Comparison of ENCODE assay signal across 10 mouse cellular contexts in the genomic region with DNA sequence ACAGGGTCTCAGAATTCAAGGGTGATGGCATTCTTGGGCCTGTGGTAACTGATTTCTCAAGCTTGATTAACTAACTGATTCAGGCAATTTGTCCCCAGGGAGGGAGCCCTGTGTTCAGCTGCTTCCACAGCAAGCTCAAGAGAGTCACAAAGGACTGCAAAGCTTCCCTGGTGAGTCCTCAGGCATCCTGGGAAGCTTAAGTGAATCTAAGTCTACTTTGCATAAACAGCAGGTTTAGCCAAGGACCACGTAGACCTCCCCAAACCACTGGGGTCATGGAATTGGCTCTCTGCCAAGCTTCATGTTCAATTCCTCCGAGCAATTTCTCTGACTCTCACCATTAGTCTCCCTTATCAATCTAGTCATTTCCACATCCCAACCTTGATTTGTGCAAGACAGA. TPM values are rescaled to one million over a fixed set of nuclear protein-coding genes. Genes with fewer than 3 reads are reported as not detected.
DNase-seq lines count a peak whose midpoint lies in the region; ATAC-seq and TF ChIP-seq lines count a peak whose summit lies in the region.
"Had no signal": no experiment of that assay in that cellular context is flagged by ENCODE, and none has a peak within 500 bp of the region (broad histone marks: within the 10 kb centered on the region; RNA-seq: fewer than 3 reads in every experiment).

No protein-coding gene starts in this region.

- no peak for ATAC-seq in liver, embryonic 11.5 days (replicated peaks; ENCODE audit: low FRiP score)
- ATAC-seq in megakaryocyte, adult 5-6 weeks (ENCODE audit: poor library complexity, severe bottlenecking): no peak
- ATAC-seq: forebrain, postnatal 0 days had no signal

- no peak for TF ChIP-seq POLR2A in liver, adult 2 months (IDR thresholded peaks at IDR 0.05; ENCODE audit: extremely low read depth, insufficient read depth, low read length)

- no peak overlapping the region for H3K4me2 ChIP-seq in liver, embryonic 11.5 days

- H3K79me2 ChIP-seq in liver, adult 2 months (ENCODE audit: control insufficient read depth, insufficient read depth, low read length): peaks cover 26% of the 10 kb centered on the region

- no peak overlapping the region for H3K9ac ChIP-seq in liver, adult 2 months (ENCODE audit: low read depth, low read length)
- no peak overlapping the region for H3K9ac ChIP-seq in liver, embryonic 11.5 days (ENCODE audit: low read depth, low read length)
- H3K9ac ChIP-seq: forebrain, postnatal 0 days had no signal

- DNase-seq in liver, adult 2 months (ENCODE audit: extremely low read depth, low read depth, low spot score): peak; percentile 81
- no peak for DNase-seq in liver, embryonic 11.5 days (ENCODE audit: low spot score)
- peak; percentile 27 for DNase-seq in retina, postnatal 1 day
- no peak for DNase-seq in retina, embryonic 14.5 days (ENCODE audit: low spot score)
- DNase-seq in adrenal gland, postnatal 14 days: peak; percentile 63
- DNase-seq in right cerebral cortex, adult 18-20 months: no peak
- DNase-seq: forebrain, postnatal 0 days; heart, postnatal 10 days had no signal

- 7% methylated on average over 2 of the region's 2 CpGs for WGBS in liver, adult 2 months
- 29% methylated on average over 2 of the region's 2 CpGs for WGBS in liver, embryonic 11.5 days

- H3K4me3 ChIP-seq in liver, adult 2 months (ENCODE audit: insufficient read depth, low read depth, low read length): no peak overlapping the region
- H3K4me3 ChIP-seq in liver, embryonic 11.5 days (ENCODE audit: low read depth, low read length): no peak overlapping the region

- peaks cover under 1% of the 10 kb centered on the region; the same call in 1 of the 2 replicates for H3K36me3 ChIP-seq in liver, adult 2 months (ENCODE audit: control insufficient read depth, insufficient read depth, low read length)
- H3K36me3 ChIP-seq in liver, embryonic 11.5 days (ENCODE audit: control insufficient read depth, insufficient read depth, low read length): no peaks in the 10 kb centered on the region

- no peak for TF ChIP-seq CTCF in liver, adult 2 months (IDR thresholded peaks at IDR 0.05; ENCODE audit: low read depth, low read length)

- H3K9me3 ChIP-seq in liver, embryonic 11.5 days (ENCODE audit: control insufficient read depth, low read length): no peaks in the 10 kb centered on the region

- H3K4me1 ChIP-seq in liver, adult 2 months (ENCODE audit: control insufficient read depth, insufficient read depth, low read length): peaks cover 51% of the 10 kb centered on the region
- H3K4me1 ChIP-seq in liver, embryonic 11.5 days (replicated peaks; ENCODE audit: control insufficient read depth, insufficient read depth, low read length): peaks cover 3% of the 10 kb centered on the region

- peak overlapping the region; percentile 90 for H3K27ac ChIP-seq in liver, adult 2 months (replicated peaks; ENCODE audit: insufficient read depth, low read depth, low read length)
- H3K27ac ChIP-seq in liver, embryonic 11.5 days (ENCODE audit: low read depth, low read length): no peak overlapping the region
- H3K27ac ChIP-seq: macrophage had no signal

- H3K27me3 ChIP-seq in liver, adult 2 months (ENCODE audit: control insufficient read depth, insufficient read depth, low read length): no peaks in the 10 kb centered on the region
- no peaks in the 10 kb centered on the region for H3K27me3 ChIP-seq in liver, embryonic 11.5 days (replicated peaks; ENCODE audit: control insufficient read depth, insufficient read depth, low read length)

RNA-seq across cellular contexts. Expression of gene Abca1, which starts 12.2 kb away (rescaled TPM):
- total RNA-seq in liver, adult 2 months (2014; rRNA removed): 65.4 and 89.1 TPM in 2 replicates
- 17.1 and 21.0 TPM in 2 replicates for polyA plus RNA-seq in liver, adult 2 months (2012; rRNA removed)
- polyA plus RNA-seq in liver, embryonic 11.5 days (2014; fragmentation: Nextera tagmentation; extraction: Ambion mirVana): 16.3 and 17.5 TPM in 2 replicates
- 164 and 209 TPM in 2 replicates for total RNA-seq in adrenal gland, postnatal 14 days (2021)
- 1.2 and 1.8 TPM in 2 replicates for total RNA-seq in megakaryocyte, adult 5-6 weeks (2015)
- total RNA-seq in megakaryocyte, adult 5-6 weeks (2017): 2.5 and 3.4 TPM in 2 replicates

Comparison
In these comparisons a context has a peak if more than half of its experiments do, and no peak if none do; other contexts are left out.
1. DNase-seq: peak in liver, adult 2 months (single experiment), retina, postnatal 1 day (single experiment) and adrenal gland, postnatal 14 days (single experiment); none in liver, embryonic 11.5 days (single experiment), retina, embryonic 14.5 days (single experiment) and right cerebral cortex, adult 18-20 months (single experiment).
2. RNA of gene Abca1, which starts 12.2 kb away (total RNA-seq): 164 to 209 TPM in adrenal gland, postnatal 14 days and 65.4 to 89.1 TPM in liver, adult 2 months; 1.2 to 3.4 TPM in megakaryocyte, adult 5-6 weeks; every median in the first group is over 10 times any median in the second.